Mouse (Mus musculus): ENCODE measurements at regions not wholly inside any gene's neighbourhood (a gene's known extent, or its start where the extent isn't known, plus 50 kb on each side); places are given as distances from the start of the nearest gene placed in this dataset.
A peak's percentile ranks its signal among the peaks of the same experiment; 100 is the strongest.

DNA sequence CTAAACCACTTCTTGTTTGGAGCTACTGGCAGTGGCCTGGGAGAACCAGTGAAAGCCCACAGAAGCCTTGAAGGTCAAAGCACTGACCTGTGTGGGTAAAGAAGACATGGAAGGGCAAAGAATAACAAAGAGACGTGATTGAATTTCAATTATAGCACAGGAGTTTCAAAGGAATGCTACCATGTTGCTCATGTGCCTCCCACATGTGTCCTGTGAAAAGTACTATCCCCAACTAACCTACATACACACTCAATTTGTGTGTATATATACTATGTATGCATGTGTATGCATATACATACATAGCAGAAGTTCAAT, 110.0 kb downstream of the Ccdc71l start:
- DNase-seq, result no peak
- intact Hi-C loops (cut with DNase I), result no loop called here

DNA sequence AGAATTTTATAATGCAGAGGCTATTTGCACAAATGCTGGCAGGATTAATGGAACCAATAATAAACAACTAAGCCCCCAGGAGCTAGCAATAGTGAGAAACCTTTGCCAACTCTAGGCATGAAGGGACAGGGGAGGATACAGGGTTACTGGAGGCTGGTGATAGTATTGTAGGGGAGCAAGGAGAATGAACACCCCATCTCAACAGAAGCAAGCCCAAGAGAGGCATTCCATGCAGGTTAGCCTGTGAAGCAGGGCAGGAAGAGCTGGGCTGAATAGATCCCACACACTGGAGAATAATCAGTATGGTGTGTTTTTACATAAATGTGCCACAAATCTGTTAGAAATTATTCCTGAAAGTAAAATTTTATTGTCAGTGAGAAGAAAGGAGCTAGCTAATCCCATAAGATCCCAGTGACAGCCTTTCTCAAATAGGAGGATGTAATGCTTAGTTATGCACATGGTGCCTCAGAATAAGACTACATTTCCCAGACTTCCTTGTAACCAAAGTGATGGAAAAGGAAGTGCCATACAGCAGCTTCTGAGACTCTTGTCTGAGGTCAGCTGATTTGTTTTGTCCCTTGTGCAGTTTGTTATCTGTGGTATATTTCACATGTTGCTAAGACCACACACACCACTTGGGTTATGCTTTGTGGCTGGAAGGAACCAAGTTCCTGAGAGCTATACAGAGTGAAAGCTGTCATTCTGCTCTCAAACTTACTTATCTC, 111.1 kb downstream of the Ccdc71l start:
- no peak for DNase-seq
- intact Hi-C loops (cut with DNase I), result no loop called here

DNA sequence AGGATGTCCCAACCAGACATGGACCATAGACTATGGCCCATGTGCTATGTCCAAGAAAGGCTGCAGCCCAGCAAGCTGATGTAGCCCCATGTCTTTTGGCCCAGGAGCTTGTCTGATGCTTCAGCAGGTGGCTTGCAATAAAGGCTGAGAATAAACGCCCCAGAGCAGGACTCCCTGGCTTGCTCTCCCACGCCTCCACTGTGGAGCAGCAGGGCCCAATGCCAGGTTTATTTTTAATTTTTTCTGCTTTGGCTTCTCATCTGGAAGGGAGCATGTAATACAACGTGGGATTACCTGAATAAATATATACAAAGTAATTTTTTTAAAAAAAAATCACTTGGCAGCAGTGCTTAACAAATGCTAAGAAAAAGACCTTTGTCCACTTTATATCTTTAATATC, 125.7 kb downstream of the Ccdc71l start:
- intact Hi-C loops (cut with DNase I), result no loop called here
- no peak for DNase-seq

DNA sequence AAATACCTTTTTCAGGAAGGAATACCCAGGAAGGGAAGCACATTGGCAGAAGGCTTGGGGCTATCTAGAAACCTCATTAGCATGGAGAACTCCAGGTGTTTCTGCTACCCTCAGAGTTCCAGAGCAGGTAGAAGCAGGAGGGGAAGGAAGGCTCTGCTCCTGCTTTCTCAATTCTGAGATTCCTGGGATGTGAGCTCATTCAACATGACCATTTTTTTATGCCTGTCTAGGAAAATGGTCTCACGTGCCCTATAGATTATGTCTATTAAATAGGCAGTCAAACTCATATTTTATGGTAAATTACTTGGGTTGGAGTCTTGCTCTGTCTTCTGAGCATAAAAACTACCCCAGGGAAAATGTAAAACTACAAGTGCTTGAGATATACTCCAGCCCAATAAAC, 130.2 kb downstream of the Ccdc71l start:
- intact Hi-C loops (cut with DNase I), result no loop called here
- no peak for DNase-seq

DNA sequence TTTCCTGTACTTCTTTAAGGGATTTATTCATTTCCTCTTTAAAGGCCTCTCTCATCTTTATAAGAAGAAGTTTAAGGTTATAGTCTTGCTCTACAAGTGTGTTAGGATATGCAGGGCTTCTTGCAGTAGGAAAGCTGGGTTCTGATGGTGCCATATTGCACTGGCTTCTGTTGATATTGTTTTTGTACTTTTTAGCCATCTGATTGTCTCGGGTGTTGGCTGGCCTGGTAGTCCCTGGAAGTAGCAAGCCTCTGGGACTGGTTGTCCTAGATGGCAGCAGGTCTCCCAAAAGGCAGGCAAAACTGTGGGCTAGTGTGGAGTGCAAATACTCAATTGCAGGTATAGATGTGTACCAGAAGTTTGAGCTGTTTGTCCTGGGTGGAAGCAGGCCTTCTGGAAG, 147.1 kb downstream of the Ccdc71l start:
- intact Hi-C loops (cut with DNase I), result no loop called here
- no peak for DNase-seq

DNA sequence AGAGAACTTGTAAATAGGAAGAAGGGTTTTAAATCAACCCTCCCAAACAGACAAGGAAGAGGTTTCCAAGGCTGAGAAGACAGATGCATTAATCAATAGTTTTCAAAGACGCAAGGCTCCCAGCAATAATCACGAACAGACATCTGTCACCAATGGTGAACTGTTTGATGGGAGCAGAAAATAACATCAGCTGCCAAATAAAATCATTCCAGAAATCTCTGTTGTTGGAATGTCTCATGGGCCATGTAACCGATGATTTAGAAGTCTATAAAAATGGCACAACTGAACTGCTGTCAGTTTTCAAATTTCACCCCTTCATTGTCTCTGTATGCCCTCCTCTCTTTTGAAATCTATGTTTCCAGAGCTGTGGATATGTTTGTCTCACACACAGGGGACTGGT, 152.7 kb downstream of the Ccdc71l start:
- DNase-seq, result no peak
- intact Hi-C loops (cut with DNase I), result no loop called here

DNA sequence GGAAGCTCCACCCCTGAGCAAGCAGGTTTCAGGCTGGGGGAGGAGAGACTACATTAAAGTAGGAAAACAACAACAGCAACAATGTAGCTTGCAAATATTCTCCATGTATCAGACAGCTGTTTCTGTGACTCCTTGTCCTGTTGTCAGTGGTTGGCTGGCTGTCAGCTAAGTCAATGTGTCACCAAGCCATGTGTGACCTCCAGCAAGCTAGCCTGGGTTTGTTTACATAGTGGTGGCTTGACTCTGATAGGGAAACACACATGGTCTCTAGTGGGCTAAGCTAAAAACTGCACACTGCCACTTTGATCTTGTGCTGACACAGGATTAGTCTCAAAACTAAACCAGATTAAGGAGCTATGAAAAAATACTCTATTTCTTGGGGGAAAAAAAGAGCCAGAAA, 155.1 kb downstream of the Ccdc71l start:
- intact Hi-C loops (cut with DNase I), result no loop called here
- no peak for DNase-seq

DNA sequence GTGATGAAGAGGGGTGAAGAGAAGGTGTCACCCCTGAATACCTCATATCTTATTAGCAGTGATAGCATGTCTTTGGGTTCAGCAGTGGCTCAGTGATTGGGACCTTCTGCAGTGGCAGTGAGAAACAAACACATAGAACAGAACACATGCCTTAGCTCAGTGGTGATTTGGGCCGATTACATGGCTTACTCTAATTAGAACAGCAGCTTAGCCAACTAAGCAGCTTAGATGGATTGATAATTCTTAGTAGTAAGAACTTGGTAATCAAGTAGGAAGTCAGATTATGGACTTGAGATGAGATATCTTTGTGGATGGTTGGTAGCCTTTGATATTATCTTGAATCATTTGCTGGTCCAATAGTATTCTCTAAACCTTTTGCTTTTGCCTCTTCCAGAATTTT, 167.0 kb downstream of the Ccdc71l start:
- intact Hi-C loops (cut with DNase I), result no loop called here
- DNase-seq, result no peak

DNA sequence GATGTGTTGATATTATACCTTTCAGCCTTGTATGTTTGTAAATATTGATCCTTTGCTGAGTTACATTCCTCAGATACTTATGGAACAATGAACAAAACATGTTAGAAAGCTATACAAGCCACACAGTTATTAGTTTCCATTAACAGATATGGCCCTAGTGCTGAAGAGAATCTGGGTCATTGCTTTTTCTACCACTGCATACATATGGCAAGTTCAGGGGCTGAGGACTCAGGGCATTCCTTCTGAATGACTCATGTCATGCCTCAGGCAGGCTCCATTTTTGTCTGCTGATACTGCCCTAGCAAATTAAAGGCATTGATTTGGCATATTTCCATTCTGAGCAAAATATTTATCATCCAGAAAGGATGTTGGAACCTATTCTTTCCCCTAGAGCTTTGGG, 167.9 kb downstream of the Ccdc71l start:
- intact Hi-C loops (cut with DNase I), result no loop called here
- no peak for DNase-seq

DNA sequence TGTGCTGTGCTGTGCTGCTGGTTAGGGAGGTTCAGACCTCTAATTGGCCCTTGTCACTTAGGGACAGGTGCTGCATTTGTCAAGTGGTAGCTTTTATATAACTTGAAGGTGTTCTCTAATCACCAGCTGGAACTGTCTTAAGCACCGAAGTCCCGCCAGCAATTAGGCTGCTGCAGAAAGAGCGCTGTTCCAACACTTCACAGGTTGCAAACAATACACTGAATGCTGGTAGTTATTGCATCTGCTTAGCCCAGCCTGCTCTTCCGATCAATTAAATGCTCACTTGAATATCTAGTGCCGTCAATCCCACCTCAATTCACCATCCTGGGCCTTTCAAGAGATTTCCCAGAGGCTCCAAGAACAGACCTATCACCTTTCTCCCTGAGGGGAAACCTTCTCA, 175.3 kb downstream of the Ccdc71l start:
- DNase-seq, result no peak
- intact Hi-C loops (cut with DNase I), result no loop called here

DNA sequence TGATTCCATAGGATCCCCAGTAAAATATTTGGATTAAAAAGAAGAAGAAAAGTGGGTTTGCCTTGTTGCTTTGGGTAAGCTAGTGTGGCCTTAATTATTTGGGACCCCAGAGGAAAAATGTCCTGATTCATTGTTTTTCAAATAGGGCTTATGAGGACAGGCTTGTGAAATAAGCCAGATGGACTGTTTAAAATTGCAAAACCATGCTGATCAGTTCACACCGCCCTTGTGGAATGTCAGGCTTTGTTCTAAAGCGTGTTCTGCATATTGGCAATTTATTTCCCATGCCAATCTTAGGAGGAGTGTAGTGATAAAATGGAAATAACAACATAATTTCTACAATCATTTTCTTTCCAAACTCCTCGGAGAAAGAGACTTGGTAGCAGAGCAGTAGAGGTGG, 189.3 kb downstream of the Ccdc71l start:
- DNase-seq, result no peak
- intact Hi-C loops (cut with DNase I), result no loop called here

DNA sequence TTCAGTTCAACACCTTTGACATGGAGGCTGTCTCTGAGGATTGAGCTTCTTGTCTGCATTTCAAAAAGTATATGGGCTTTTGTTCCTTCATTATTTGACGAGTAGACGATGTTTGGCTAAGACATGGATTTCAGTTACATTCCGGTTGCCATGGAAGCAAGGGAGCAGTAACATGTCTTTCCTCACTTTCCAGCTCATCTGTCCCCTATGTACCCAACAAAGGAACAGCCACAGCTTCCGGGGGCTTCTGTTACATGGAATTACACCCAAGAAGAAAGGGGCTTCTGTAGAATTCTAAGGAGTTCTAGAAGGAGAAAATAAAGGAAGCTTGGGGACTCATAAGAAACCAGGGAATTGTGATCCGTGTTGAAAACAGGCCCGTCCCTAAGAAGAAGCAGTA, 202.8 kb downstream of the Ccdc71l start:
- intact Hi-C loops (cut with DNase I), result no loop called here
- no peak for DNase-seq

DNA sequence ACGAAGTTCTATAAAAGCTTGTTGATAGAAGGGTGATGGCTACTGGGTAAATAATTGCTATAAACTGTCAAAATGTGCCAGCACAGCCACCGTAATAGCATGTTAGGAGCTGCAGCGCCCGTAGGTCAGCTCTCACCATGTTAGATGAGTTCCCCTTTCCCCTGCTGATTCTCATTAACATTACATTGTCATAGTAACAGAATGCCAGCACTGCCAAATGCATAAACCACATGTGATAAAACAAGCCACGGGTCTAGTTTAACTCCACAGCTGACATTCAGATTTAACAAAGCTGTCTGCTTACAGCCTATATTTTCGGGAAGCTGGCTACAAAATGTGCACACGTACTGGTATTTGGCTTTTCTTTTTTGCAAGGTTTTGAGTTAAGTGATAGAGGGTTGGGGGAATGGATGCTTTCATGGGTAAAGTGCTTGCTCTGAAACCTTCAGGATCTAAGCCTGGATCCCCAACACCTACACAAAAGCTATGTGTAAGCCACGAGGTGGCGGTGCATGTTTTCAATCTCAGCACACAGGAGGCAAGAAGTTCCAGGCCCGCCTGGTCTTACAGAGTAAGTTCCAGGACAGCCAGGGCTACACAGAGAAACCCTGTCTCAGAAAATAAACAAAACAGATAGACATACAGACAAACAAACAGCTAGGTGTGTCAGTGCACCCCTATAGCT, 217.1 kb upstream of the Nampt start:
- no peak for DNase-seq
- intact Hi-C loops (cut with DNase I), result no loop called here

DNA sequence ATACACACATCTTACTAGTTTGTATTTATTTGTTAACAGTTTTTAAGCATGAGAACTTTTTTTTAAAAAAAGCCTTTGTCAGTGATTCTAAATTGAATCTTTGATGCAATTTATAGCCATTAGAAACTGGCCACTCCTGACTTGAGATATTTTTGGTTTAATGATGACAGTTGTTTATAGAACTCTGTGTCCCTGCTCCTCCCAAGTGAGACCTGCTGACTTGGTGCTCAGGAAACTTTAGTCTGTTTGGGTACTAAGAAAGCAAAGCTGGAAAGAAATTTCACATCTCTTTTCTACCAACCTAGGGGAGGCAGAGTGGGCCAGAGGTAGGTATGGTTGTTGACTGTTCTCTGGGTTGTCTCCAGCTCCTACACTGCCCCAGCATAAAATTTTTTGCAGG, 214.0 kb upstream of the Nampt start:
- intact Hi-C loops (cut with DNase I), result no loop called here
- no peak for DNase-seq

DNA sequence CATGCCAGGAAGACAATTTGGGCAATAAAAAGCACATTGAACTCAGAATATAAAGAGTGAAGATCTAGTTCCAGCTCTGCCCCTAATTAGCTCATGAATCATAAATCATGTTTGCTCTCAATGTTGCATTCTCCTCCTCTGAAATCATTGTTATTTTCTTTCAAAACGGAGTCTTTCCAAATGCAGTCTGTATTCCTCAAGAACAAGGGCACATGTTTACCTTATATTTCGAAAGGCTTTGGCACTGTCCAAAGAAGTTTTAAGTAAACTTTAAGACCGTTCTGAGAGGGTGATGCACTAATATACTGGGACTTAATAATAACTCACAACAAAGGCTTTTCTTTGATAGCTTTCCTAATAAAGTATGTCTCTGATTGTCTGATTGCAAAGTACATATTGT, 204.3 kb upstream of the Nampt start:
- intact Hi-C loops (cut with DNase I), result no loop called here

DNA sequence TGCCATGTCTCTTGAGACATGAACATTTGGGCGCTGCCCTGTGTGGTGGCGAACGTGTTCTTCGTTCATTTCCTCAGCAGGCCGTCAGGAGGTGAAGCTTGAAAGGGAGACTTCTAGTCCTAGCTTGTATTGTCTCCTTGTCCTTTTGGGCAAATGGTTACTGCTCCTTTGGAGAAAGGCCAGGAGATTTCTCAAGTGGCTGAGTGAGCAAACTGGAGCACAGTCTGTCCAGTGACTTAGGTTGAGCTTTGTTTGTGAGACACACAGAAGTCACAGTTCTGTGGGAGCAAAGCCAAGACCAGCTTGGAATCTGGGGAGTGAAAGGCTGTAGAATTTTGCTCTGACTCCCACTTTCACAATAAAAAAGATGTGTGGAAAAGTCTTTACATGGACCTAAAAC, 203.3 kb upstream of the Nampt start:
- no peak for DNase-seq
- intact Hi-C loops (cut with DNase I), result no loop called here

More for the DNA sequence above, 204.3 kb upstream of the Nampt start:
- DNase-seq, result no peak

DNA sequence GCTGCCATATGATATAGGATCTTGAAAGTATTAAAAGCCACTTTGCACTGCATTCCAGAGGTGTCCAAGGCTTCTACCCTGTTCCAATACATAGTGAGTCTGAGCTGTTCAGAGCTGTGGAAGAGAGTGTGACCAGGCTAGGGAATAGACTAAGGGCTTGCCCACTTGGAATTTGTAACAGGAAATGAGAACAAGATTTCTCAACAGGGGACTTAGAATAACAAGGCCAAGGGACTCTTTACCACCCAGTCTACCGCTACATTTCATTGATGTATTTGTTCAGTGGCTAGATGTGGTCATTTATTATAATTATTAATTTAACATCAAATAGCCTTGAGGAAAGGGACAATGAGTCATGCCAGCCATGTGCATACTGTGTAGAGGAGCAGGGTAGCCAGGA, 202.3 kb upstream of the Nampt start:
- intact Hi-C loops (cut with DNase I), result no loop called here
- DNase-seq, result no peak

DNA sequence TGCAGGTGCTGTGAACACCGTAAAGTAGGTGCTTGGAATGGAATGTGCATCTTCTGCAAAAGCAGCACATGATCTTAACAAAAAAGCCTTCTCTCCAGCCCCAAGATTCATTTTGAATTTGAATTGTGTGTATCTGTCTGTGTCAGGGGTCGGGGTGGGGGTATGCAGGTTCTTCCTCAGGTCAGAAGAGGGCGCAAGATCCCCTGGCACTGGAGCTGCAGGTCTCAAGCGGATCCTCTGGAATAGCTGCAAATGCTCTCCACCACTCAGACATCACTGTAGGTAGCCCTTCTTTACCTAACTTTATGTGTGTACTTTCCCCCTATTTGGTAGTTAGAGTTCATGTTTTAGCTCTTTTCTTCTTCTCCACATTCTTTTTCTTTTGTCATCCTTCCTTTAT, 199.5 kb upstream of the Nampt start:
- no peak for DNase-seq
- intact Hi-C loops (cut with DNase I), result no loop called here

DNA sequence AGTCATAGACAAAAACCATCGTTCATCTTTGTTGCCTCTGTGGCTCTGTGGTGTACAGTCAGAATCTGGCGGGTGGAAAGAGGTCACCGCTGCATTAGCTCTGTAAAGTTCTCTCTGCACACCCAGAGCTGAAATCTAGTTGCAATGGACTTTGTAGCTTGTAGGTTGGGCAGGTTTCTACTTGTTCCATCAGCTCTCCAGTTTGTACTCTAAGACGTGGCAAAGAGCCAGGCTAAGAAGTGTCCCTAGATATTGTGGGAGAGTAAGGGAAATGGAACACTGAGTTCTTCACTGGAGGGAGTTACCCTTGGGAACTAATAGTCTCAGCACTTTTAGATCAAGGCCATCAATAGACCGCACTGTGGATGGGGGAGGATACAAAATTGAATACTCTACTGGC, 197.6 kb upstream of the Nampt start:
- intact Hi-C loops (cut with DNase I), result no loop called here
- DNase-seq, result no peak

DNA sequence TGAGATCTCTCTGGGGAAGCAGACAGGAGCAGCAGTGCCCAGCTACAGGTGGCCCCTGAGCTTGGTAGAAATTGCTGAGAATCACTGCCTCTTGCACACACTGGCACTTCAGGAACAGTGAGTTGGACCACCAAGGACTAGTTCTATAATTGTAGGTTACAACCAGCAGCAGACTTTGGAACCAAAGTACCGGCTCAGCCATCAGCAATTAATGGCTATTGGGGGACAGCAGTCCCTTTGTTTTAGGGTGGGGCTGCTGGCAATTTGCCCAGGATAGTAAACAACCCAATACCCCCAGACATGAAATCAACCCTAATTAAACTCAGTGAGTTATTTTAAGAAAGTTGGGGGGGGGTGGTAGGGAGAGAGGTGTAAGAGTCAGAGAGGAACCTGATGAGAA, 190.8 kb upstream of the Nampt start:
- intact Hi-C loops (cut with DNase I), result no loop called here
- DNase-seq, result no peak

DNA sequence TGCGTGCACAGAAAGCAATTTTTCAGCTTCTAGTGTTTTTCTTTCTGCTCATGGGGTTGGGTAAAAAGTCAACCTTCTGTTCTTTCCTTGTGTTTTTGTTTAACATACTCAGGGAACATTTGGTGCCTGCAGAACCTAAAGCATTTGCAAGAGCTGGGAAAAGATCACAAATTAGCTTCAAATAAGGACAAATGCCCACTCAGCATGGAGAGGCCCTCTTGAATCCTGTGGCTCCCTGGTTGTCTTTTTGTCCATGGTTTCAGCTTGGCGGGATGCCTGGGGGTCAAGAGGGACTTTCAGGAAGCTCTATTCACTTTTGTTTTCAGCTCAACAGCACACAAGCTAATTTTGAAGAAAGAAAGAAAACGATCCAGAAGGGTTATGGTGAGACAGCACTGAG, 186.4 kb upstream of the Nampt start:
- intact Hi-C loops (cut with DNase I), result no loop called here
- DNase-seq, result peak; percentile 44

DNA sequence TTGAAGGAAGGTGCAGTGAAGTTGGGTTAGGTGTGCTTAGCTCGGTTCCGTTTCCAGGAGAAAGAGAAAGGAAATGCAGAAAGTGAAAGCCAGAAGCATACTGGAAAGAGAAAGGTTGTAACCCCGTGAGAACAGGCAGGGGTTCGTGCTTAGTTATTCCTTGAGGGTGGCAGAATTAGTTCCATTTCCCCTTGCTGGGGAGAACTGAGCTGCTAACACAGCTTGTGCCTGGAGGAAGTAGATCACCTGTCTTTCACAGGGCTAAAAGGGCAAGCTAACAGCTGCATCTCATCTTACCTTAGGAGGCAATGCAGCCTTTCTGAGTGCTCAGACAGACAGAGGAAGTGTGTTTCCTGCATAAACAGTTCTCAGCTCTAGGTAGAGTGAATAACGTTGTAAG, 184.3 kb upstream of the Nampt start:
- intact Hi-C loops (cut with DNase I), result loop anchor here (5.0 kb wide), 1 partner anchor 187 kb away; no protein-coding TSS in a partner anchor
- no peak for DNase-seq

All from left cerebral cortex, postnatal 4 days (tissue).